Mouse (Mus musculus): ENCODE data around the gene Dlgap1.

DNA sequence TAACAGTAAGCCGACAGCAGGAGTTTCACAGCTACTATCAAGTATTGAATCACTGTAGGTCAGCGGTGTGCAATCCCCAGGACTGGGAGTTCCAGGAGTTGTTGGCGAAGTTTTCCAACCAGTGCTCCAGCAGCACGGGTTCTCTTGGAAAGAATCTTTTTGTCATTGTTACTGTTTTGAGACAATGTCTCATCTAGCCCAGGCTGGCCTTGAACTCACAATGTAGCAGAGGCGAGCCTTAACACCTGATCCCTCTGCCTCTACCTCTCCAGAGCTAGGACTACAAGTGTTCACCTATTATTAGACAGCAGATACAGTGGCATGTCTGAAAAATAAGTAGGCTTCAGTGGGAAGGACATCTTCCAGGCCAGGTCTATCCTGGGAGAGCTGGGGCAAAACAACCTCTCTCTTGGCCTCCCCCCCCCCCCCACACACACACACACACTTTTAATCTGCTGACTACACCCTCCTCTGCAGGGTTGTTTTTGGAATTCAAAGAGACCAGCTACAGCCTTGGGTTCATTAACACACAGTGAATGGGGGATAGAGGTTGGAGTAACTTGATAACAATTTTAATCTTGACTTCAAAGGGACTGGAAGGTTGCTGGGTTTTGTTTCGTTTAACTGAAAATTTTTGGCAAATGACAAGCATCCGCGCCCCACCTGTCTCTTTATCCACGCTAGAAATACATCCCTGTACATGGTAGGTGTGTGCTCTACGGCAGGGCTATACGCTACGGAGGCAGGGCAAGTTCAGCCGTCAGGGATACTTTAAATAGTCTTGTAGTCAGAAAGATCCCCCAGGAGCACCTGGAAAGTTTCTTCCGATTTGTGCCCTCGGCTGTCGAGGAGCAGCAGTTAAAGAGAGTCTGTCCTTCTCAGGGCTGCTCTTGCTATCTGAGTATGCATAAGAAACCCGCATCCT is 781.6 kb downstream of the Dlgap1 start:
- TF ChIP-seq GATA1 (IDR thresholded peaks at IDR 0.05; ENCODE audit: borderline replicate concordance, low read length) (no peak), FLI1 (IDR thresholded peaks at IDR 0.05; ENCODE audit: low read length) (no peak)
